Mouse (Mus musculus): ENCODE data around the gene Uqcrh. TPM values are rescaled to one million over a fixed set of nuclear protein-coding genes. Genes with fewer than 3 reads are reported as not detected.
A peak's percentile ranks its signal among the peaks of the same experiment; 100 is the strongest.

The Uqcrh gene
- polyA plus RNA-seq, 1 experiment from 2014 or later, result 366 TPM

DNA sequence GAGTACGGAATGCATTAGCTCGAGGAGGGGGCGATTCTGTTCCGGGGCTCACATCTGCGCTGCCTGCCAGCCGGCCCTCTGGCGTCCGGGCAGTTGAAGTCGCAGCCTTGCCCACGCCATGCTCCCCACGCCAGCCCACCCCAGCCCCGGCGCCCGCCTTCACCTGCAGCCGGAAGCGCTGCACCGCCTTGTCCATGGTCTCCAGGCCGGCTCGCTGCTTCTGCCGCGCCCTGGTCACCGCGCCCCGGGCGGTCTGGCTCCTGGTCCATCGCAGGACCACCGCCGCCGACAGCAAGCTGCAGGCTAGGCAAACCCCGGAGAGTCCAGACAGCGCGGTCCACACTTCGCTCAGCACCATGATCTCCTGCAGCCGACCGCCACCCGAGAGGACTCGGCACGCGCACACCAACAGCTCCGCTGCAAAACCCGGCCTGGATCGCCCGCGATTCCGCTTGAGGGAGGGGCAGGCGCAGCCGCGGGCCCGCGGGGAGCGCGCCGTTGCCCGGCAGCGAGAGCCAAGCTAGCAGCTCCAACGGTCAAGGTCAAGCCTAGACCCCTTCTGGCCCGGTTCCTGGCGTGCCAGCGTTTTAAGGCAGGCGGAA is 57.5 kb downstream of the Uqcrh start:
- H3K4me1 ChIP-seq (replicated peaks), result peaks cover 15% of the 10 kb centered on the region
- H3K36me3 ChIP-seq, result no peaks in the 10 kb centered on the region
- DNase-seq (peak; percentile 28), ATAC-seq (ENCODE audit: low read depth) (peak; percentile 73)
- under 1% methylated on average over 60 of the region's 60 CpGs for WGBS (ENCODE audit: insufficient replicate concordance)
- H3K4me3 ChIP-seq (replicated peaks), result peak overlapping the region; percentile 60
- H3K27me3 ChIP-seq, result peaks cover 69% of the 10 kb centered on the region
- peak overlapping the region; percentile 70 for H3K4me2 ChIP-seq
- H3K27ac ChIP-seq, result no peak overlapping the region
- H3K9ac ChIP-seq, result peak overlapping the region; percentile 57
- no peaks in the 10 kb centered on the region for H3K9me3 ChIP-seq (replicated peaks)

Other genes starting within 250 kb of the Uqcrh start
- 6.7 TPM in 2 replicates for gene Mob3c, start 247.0 kb downstream of the Uqcrh start, polyA plus RNA-seq (2015; fragmentation: Nextera tagmentation; extraction: Ambion mirVana)
- gene Mknk1, start 235.9 kb downstream of the Uqcrh start, polyA plus RNA-seq (2015; fragmentation: Nextera tagmentation; extraction: Ambion mirVana), result 32.1 and 40.2 TPM in 2 replicates
- not detected in 2 replicates for gene Kncn, start 190.7 kb downstream of the Uqcrh start, polyA plus RNA-seq (2015; fragmentation: Nextera tagmentation; extraction: Ambion mirVana)
- gene 6430628N08Rik, start 184.4 kb downstream of the Uqcrh start, polyA plus RNA-seq (2015; fragmentation: Nextera tagmentation; extraction: Ambion mirVana), result not detected in 2 replicates
- not detected in 2 replicates for gene Dmbx1, start 135.1 kb downstream of the Uqcrh start, polyA plus RNA-seq (2015; fragmentation: Nextera tagmentation; extraction: Ambion mirVana)
- 4.9 and 5.1 TPM in 2 replicates for gene Faah, start 57.1 kb downstream of the Uqcrh start, polyA plus RNA-seq (2015; fragmentation: Nextera tagmentation; extraction: Ambion mirVana)
- gene Nsun4, start 21.2 kb downstream of the Uqcrh start, polyA plus RNA-seq (2015; fragmentation: Nextera tagmentation; extraction: Ambion mirVana), result 9.4 and 11.2 TPM in 2 replicates
- 28.5 and 32.5 TPM in 2 replicates for gene Lrrc41, start 198 bp upstream of the Uqcrh start, polyA plus RNA-seq (2015; fragmentation: Nextera tagmentation; extraction: Ambion mirVana)
- gene Rad54l, start 48.6 kb upstream of the Uqcrh start, polyA plus RNA-seq (2015; fragmentation: Nextera tagmentation; extraction: Ambion mirVana), result 33.8 and 39.0 TPM in 2 replicates
- 13.3 and 14.4 TPM in 2 replicates for gene Pomgnt1, start 48.8 kb upstream of the Uqcrh start, polyA plus RNA-seq (2015; fragmentation: Nextera tagmentation; extraction: Ambion mirVana)
- 0.23 and 0.25 TPM in 2 replicates for gene Lurap1, start 76.3 kb upstream of the Uqcrh start, polyA plus RNA-seq (2015; fragmentation: Nextera tagmentation; extraction: Ambion mirVana)
- 0.09 TPM in 1 of 2 replicates, not detected in the other for gene Tspan1, start 92.5 kb upstream of the Uqcrh start, polyA plus RNA-seq (2015; fragmentation: Nextera tagmentation; extraction: Ambion mirVana)
- gene 1700042G07Rik, start 98.3 kb upstream of the Uqcrh start, polyA plus RNA-seq (2015; fragmentation: Nextera tagmentation; extraction: Ambion mirVana), result not detected in 2 replicates
- gene Gm49337, start 98.3 kb upstream of the Uqcrh start, polyA plus RNA-seq (2015; fragmentation: Nextera tagmentation; extraction: Ambion mirVana), result not detected in 2 replicates
- 1.1 and 1.2 TPM in 2 replicates for gene Pik3r3, start 146.5 kb upstream of the Uqcrh start, polyA plus RNA-seq (2015; fragmentation: Nextera tagmentation; extraction: Ambion mirVana)

Measured in liver, embryonic 13.5 days (tissue).